Mouse (Mus musculus) midbrain, postnatal 0 days (tissue): Measurements from ENCODE around the gene Abcb6. TPM values are rescaled to one million over a fixed set of nuclear protein-coding genes. Genes with fewer than 3 reads are reported as not detected.
A peak's percentile ranks its signal among the peaks of the same experiment; 100 is the strongest.

Experiments
- ATAC-seq: fragments of 200-750 bp; cut with Nextera tagmentation; 2 replicates; pipeline ENCODE4 v1.8.0; 2017; ENCODE audit warnings: moderate number of reproducible peaks, mild to moderate bottlenecking, moderate TSS enrichment, moderate library complexity; ENCODE audit not compliant: low FRiP score
- DNase-seq: peaks from one replicate; pipeline ENCODE4 v3.0.0-alpha.2; 2015; ENCODE audit warnings: low spot score
- H3K27ac ChIP-seq: fragments of 300-500 bp; sonication (generic); 2 replicates; pipeline ENCODE4 v1.5.1; 2014; ENCODE audit warnings: low read depth, mild to moderate bottlenecking, low read length, mixed read lengths
- H3K27me3 ChIP-seq: fragments of 300-500 bp; sonication (generic); 2 replicates; pipeline ENCODE4 v1.6.1; 2014; ENCODE audit warnings: low read length, control low read depth, mixed read lengths; ENCODE audit not compliant: insufficient read depth
- H3K36me3 ChIP-seq: fragments of 300-500 bp; sonication (generic); 2 replicates; pipeline ENCODE4 v1.6.1; 2014; ENCODE audit warnings: low read length, control low read depth, mixed read lengths; ENCODE audit not compliant: insufficient read depth
- H3K4me1 ChIP-seq: fragments of 300-500 bp; sonication (generic); 2 replicates; pipeline ENCODE4 v1.6.1; 2014; ENCODE audit warnings: mild to moderate bottlenecking, control low read depth, antibody characterized with exemption, low read length, mixed read lengths; ENCODE audit not compliant: insufficient read depth
- H3K4me2 ChIP-seq: fragments of 300-500 bp; sonication (generic); 2 replicates; pipeline ENCODE4 v1.6.1; 2014; ENCODE audit warnings: low read depth, mild to moderate bottlenecking, low read length, mixed read lengths; ENCODE audit not compliant: poor library complexity, severe bottlenecking
- H3K4me3 ChIP-seq: fragments of 300-500 bp; sonication (generic); 2 replicates; pipeline ENCODE4 v1.5.1; 2014; ENCODE audit warnings: low read depth, mild to moderate bottlenecking, low read length, moderate library complexity
- H3K9ac ChIP-seq: fragments of 300-500 bp; sonication (generic); replicated peaks from 2 replicates; pipeline ENCODE4 v1.6.1; 2014; ENCODE audit warnings: mild to moderate bottlenecking, low read length, moderate library complexity, mixed read lengths; ENCODE audit not compliant: poor library complexity, severe bottlenecking
- H3K9me3 ChIP-seq: fragments of 300-500 bp; sonication (generic); 2 replicates; pipeline ENCODE4 v1.6.1; 2016; ENCODE audit warnings: low read length, control low read depth
- CTCF ChIP-seq: IDR thresholded peaks from 2 replicates; pipeline ENCODE4 v1.5.1; 2016; ENCODE audit warnings: antibody characterized with exemption, mild to moderate bottlenecking
- WGBS: fragments of 180-500 bp; shearing (Covaris S2); extraction: QIAGEN DNeasy Blood & Tissue Kit; methylation state at CpG from one replicate; pipeline ENCODE4 v1.1.7; 2014; 5-methylcytosine and 5-hydroxymethylcytosine counted together
- polyA plus RNA-seq: library from polyadenylated mRNA; unstranded; fragments of >200 nt; fragmentation: Nextera tagmentation; extraction: Ambion mirVana; gene quantifications from 2 replicates; pipeline ENCODE4 v1.2.1, GENCODE M21; 2015
- total RNA-seq: library from RNA; depleted of rRNA; stranded (reverse); fragments of >200 nt; gene quantifications from 2 replicates; pipeline ENCODE4 v1.2.3, GENCODE M21; 2014

The Abcb6 gene
- total and polyA plus RNA-seq, 2 experiments from 2014 or later = 44.6 to 49.1 TPM

DNA sequence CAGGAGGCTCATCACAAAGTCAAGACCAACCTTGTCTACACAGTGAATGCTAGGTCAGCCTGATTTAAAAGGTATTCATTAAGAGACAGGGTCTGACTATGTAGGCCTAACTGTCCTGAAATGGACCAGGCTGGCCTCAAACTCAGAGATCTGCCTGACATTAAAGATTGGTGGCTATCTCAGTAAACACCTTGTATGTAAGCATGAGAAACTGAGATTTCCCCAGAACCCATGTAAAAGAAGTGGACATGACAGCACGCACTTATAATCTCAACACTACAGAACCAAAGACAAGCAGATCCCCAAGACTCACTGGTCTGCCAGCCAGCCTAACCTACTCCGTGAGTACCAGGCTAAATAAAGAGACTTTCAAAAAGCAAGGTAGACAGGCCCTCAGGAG is 41.7 kb downstream of the Abcb6 start:
- peaks cover 26% of the 10 kb centered on the region for H3K36me3 ChIP-seq
- peaks cover 10% of the 10 kb centered on the region; the same call in 1 of the 2 replicates for H3K4me1 ChIP-seq
- H3K4me3 ChIP-seq = no peak overlapping the region
- no peaks in the 10 kb centered on the region for H3K9me3 ChIP-seq
- H3K27ac ChIP-seq = no peak overlapping the region
- no peak overlapping the region for H3K9ac ChIP-seq
- WGBS = 94% methylated on average over 2 of the region's 2 CpGs
- DNase-seq (no peak), ATAC-seq (no peak)
- no peak for TF ChIP-seq CTCF
- H3K27me3 ChIP-seq = no peaks in the 10 kb centered on the region
- H3K4me2 ChIP-seq = no peak overlapping the region

DNA sequence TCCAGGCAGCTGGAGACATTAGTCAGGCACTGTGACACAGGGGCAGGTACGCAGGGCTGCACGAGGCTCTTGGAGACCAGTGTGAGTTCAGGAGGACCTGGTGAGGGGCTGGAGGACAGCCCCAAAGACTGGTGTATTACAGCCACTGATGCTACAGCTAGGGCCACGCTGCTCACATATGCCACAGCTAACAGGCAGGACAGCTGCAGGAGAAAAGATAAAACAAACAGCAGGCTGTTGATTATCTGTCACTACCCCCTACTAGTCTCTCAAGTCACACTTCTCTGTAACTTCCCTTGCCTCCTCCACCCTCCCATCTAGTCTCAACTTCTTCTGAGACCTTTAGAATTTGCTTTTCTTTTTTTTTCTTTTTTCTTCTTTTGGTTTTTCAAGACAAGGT is 43.5 kb downstream of the Abcb6 start:
- H3K9me3 ChIP-seq = no peaks in the 10 kb centered on the region
- H3K4me1 ChIP-seq = peaks cover 10% of the 10 kb centered on the region; the same call in 1 of the 2 replicates
- H3K36me3 ChIP-seq = peaks cover 26% of the 10 kb centered on the region
- no peak for TF ChIP-seq CTCF
- H3K4me3 ChIP-seq = no peak overlapping the region
- ATAC-seq (no peak), DNase-seq (no peak)
- H3K27me3 ChIP-seq = no peaks in the 10 kb centered on the region
- no peak overlapping the region for H3K27ac ChIP-seq
- H3K4me2 ChIP-seq = no peak overlapping the region
- 89% methylated on average over 3 of the region's 3 CpGs for WGBS
- H3K9ac ChIP-seq = no peak overlapping the region

DNA sequence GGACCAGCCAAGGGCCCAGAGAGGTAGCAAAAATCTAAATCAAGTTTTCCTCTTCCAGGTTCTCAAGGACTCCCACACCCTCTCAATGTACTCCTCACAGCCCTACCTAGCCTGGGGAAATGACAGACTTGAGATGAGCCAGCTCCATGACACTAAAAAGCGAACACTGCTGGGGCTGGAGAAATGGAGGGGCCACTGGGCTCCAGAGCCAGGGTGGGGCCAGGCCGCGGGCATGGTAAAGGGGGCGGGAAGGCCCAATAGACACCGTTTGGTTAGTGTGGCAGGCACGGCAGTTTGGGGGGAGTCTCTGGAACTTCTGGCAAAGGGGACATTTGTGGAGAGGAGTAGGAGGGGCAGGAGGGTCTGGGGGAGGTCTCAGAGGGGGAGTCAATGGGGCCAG is 43.9 kb downstream of the Abcb6 start:
- Histone ChIP-seq H3K36me3 (peaks cover 26% of the 10 kb centered on the region), H3K4me2 (no peak overlapping the region), H3K4me1 (peaks cover 10% of the 10 kb centered on the region; the same call in 1 of the 2 replicates), H3K27ac (no peak overlapping the region), H3K4me3 (no peak overlapping the region), H3K9me3 (no peaks in the 10 kb centered on the region), H3K9ac (no peak overlapping the region), H3K27me3 (no peaks in the 10 kb centered on the region)
- ATAC-seq (no peak), DNase-seq (no peak)
- 94% methylated on average over 6 of the region's 6 CpGs for WGBS
- no peak for TF ChIP-seq CTCF

DNA sequence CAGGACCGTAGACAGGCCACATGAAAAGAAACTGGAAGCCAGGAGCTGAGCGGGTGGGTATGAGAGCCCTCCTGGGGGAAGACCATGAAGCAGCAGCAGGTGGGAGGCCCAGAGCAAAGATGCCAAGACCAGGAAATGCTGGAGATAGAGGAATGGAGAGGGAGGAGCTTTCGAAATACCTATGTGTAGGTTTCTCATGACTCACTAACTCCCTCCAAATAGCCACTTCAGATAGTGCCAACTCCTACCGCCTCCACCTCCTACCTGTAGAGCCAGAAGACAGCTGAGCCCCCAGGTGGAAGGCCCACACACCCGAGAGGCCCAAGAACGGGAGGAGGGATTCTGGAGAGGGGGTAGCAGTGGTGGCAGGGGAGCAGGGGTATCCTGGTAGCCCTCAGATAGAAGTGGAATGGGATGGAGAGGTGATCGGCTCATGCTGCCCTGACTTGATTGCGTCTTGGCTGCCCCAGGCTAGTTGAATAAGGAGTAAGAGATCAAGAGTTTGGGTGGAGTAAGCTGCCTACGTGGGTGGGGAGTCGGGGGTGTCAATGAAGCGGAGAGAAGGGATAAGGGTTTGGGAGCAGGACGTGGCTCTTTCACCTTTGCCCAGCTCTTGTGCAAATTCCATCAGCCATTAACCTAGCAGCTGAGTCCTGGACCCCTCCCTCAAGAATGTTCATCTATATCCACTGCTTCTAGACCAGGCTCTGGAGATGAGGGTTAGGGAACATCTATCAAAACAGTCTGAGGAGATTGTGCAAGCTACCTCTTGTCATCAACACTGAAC is 46.6 kb downstream of the Abcb6 start, which contains the start of gene Slc23a3:
Gene Slc23a3, minus strand, starts transcription at position 470 of the 787 bp plus-strand sequence.
- no peak for ATAC-seq
- Histone ChIP-seq H3K4me2 (no peak within 1 kb of the TSS), H3K9ac (no peak within 1 kb of the TSS), H3K4me3 (no peak within 1 kb of the TSS), H3K9me3 (no peaks in the 10 kb centered on the region), H3K27me3 (no peaks in the 10 kb centered on the region), H3K36me3 (peaks cover 20% of the 10 kb centered on the region), H3K4me1 (no peaks in the 10 kb centered on the region), H3K27ac (no peak within 1 kb of the TSS)
- 60% methylated on average over 12 of the region's 12 CpGs for WGBS
- DNase-seq = no peak
- no peak for TF ChIP-seq CTCF

DNA sequence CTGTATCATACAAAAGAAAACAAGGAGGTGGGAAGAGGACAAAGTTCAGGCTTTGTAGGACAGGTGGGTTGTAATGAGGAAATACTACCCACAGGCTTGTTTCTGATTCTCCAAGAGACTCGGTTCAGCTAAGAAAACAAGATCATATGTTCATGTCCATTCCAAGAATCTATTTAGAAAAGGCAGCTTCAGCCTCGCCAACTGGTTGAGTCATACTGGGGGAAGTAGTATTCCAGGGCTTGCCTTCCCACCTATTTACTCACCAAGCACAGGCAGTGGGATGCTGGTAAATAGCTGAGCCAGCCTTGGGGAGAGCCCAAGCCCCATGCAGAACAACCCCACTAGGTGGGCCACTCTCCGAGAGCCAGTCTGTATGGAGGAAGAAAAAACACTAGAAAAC is 51.6 kb downstream of the Abcb6 start:
- Histone ChIP-seq H3K27me3 (no peaks in the 10 kb centered on the region), H3K36me3 (no peaks in the 10 kb centered on the region), H3K9me3 (no peaks in the 10 kb centered on the region), H3K27ac (no peak overlapping the region), H3K4me2 (no peak overlapping the region), H3K4me1 (no peaks in the 10 kb centered on the region), H3K9ac (no peak overlapping the region), H3K4me3 (no peak overlapping the region)
- no peak for TF ChIP-seq CTCF
- no peak for ATAC-seq
- no peak for DNase-seq
- WGBS = 78% methylated on average over 3 of the region's 3 CpGs

DNA sequence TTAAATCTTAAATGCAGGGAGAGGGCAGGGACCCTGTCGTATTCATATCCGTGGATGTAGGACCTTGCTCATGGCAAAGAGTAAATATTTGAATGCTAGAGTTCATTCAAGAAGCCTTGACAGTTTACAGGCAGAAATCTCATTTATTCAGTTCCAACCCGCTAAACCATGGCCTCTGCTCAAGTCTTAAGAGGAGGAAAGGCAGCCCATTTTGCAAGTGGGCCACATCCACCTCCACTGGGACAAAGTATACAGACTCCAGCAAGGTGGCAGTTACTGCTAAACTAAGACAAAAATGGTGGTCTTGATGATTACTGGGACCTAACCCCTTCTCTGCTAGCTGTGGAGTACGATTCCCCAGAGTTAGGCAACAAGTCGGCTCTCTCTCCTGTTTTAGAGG is 54.8 kb downstream of the Abcb6 start:
- no peaks in the 10 kb centered on the region for H3K36me3 ChIP-seq
- peak overlapping the region; percentile 82 for H3K27ac ChIP-seq
- no peak for DNase-seq
- peak overlapping the region; percentile 50 for H3K4me2 ChIP-seq
- ATAC-seq = no peak
- no peaks in the 10 kb centered on the region for H3K9me3 ChIP-seq
- 34% methylated on average over 5 of the region's 5 CpGs for WGBS
- H3K4me1 ChIP-seq = no peaks in the 10 kb centered on the region
- H3K27me3 ChIP-seq = no peaks in the 10 kb centered on the region
- peak overlapping the region; percentile 61 for H3K4me3 ChIP-seq
- peak overlapping the region; percentile 66; the same call in 1 of the 2 replicates for H3K9ac ChIP-seq
- TF ChIP-seq CTCF = no peak
